Mouse (Mus musculus) bone marrow, adult 2 months (tissue): ENCODE measurements at regions not wholly inside any gene's neighbourhood (a gene's known extent, or its start where the extent isn't known, plus 50 kb on each side); places are given as distances from the start of the nearest gene placed in this dataset.

Experiments used
- CTCF ChIP-seq: fragments of 200-500 bp; IDR thresholded peaks from 2 replicates; pipeline ENCODE4 v1.5.1; 2011; ENCODE audit warnings: low read length, control low read depth; ENCODE audit not compliant: control insufficient read depth, insufficient read depth
- POLR2A ChIP-seq: fragments of 200-500 bp; IDR thresholded peaks from 2 replicates; pipeline ENCODE4 v1.6.1; 2011; ENCODE audit warnings: low read depth, mild to moderate bottlenecking, control low read depth, low read length, borderline replicate concordance; ENCODE audit not compliant: control insufficient read depth

DNA sequence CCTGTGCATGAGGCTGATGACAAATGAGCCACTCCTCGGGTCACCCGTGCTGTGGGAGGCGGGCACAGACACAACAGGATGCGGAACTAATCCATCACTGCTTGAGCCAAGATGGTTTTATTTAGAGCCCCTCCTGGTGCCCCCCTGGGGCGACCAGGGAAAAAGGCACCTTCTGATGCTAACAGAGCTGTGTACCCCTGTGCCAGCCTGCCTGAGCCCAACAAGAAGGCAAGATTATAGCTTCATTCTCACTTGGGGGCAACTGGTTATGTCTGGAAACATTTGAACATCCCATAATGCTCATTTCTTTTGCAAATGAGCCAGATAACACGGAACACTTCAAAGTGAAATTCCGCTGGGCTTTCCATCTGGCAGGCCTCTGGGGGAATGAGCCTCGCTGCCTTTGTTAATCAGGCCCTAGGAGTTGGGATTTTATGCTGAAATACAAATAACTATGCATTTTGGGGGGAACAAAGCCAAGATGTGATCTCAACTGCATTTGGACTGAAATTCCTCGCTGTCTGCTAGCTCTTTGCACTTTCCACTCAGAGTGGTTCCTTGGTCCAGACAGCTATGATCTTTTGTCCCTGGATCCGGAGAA is 62.5 kb upstream of the Aldh1b1 start:
- TF ChIP-seq CTCF, result no peak
- TF ChIP-seq POLR2A, result no peak
